Mouse (Mus musculus) intestine, embryonic 14.5 days (tissue): Measurements from ENCODE around the gene Atr. TPM values are rescaled to one million over a fixed set of nuclear protein-coding genes. Genes with fewer than 3 reads are reported as not detected.
A peak's percentile ranks its signal among the peaks of the same experiment; 100 is the strongest.

ENCODE experiments used
- ATAC-seq: fragments of 200-750 bp; cut with Nextera tagmentation; replicated peaks from 2 replicates; pipeline ENCODE4 v1.8.0; 2017; ENCODE audit warnings: low read depth, moderate number of reproducible peaks, moderate TSS enrichment, moderate library complexity; ENCODE audit not compliant: low FRiP score, low TSS enrichment
- DNase-seq: peaks from one replicate; pipeline ENCODE4 v3.0.0-alpha.2; 2018; ENCODE audit warnings: low spot score
- H3K27ac ChIP-seq: fragments of 300-500 bp; sonication (generic); 2 replicates; pipeline ENCODE4 v1.5.1; 2014; ENCODE audit warnings: low read depth, mild to moderate bottlenecking, control low read depth
- H3K27me3 ChIP-seq: fragments of 300-500 bp; sonication (generic); replicated peaks from 2 replicates; pipeline ENCODE4 v1.6.1; 2014; ENCODE audit warnings: low read length, control low read depth; ENCODE audit not compliant: control insufficient read depth, insufficient read depth
- H3K36me3 ChIP-seq: fragments of 300-500 bp; sonication (generic); 2 replicates; pipeline ENCODE4 v1.6.1; 2014; ENCODE audit warnings: low read length, control low read depth; ENCODE audit not compliant: control insufficient read depth, insufficient read depth
- H3K4me1 ChIP-seq: fragments of 300-500 bp; sonication (generic); replicated peaks from 2 replicates; pipeline ENCODE4 v1.6.1; 2014; ENCODE audit warnings: low read length, control low read depth, mixed read lengths; ENCODE audit not compliant: control insufficient read depth, insufficient read depth
- H3K4me2 ChIP-seq: fragments of 300-500 bp; sonication (generic); 2 replicates; pipeline ENCODE4 v1.6.1; 2014; ENCODE audit warnings: low read length
- H3K4me3 ChIP-seq: fragments of 300-500 bp; sonication (generic); 2 replicates; pipeline ENCODE4 v1.5.1; 2014; ENCODE audit warnings: low read depth, low read length, control low read depth, mixed read lengths
- H3K9ac ChIP-seq: fragments of 300-500 bp; sonication (generic); 2 replicates; pipeline ENCODE4 v1.6.1; 2014; ENCODE audit warnings: mild to moderate bottlenecking, low read length
- H3K9me3 ChIP-seq: fragments of 300-500 bp; sonication (generic); 2 replicates; pipeline ENCODE4 v1.6.1; 2016; ENCODE audit warnings: low read length, control low read depth; ENCODE audit not compliant: control insufficient read depth
- WGBS: fragments of 180-500 bp; shearing (Covaris S2); extraction: QIAGEN DNeasy Blood & Tissue Kit; methylation state at CpG from one replicate; pipeline ENCODE4 v1.1.7; 2014; 5-methylcytosine and 5-hydroxymethylcytosine counted together
- polyA plus RNA-seq: library from polyadenylated mRNA; unstranded; fragments of >200 nt; fragmentation: Nextera tagmentation; extraction: Ambion mirVana; gene quantifications from 2 replicates; pipeline ENCODE4 v1.2.1, GENCODE M21; 2014

Atr gene
- 20.5 and 23.2 TPM in 2 replicates for polyA plus RNA-seq

DNA sequence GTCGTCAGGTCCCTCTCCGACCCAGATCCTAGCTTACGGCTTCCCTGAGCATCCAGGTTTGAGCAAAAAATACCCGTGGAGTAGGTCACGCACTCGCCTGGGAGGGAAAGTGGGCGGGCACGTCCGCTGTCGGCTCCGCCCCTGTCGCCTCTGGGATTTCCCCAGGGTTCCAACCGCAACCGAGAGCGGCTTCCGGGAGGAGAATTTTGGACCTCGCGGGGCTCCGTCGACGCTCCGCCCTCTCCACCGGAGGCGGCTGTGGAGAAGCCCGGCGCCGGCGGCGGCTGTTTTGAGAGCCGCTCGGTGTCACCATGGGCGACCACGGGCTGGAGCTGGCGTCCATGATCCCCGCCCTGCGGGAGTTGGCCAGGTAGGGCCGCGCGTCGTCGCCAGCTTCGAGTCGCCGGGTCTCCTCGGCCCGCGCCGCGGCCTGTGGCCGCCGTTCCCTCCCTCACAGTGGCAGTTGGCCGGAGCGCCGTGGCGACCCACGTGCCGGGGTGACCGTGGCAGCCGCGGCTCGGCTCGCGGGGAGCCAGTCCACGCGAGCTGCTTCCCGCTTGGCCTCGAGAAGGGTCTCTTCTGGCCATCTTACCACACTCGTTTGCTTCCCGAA is at the start of gene Atr:
Atr (plus strand) TSS at position 184 of the 613 bp plus-strand sequence.
- peak within 1 kb of the TSS; percentile 63 for H3K4me3 ChIP-seq
- peak; percentile 97 for DNase-seq
- H3K9me3 ChIP-seq, result no peaks in the 10 kb centered on the region
- H3K9ac ChIP-seq, result peak within 1 kb of the TSS; percentile 59
- no peaks in the 10 kb centered on the region for H3K27me3 ChIP-seq
- H3K36me3 ChIP-seq, result 0 out of 2 replicates have a peak, but pooled peaks cover 2% of the 10 kb centered on the region
- peak within 1 kb of the TSS; percentile 79 for H3K4me2 ChIP-seq
- under 1% methylated on average over 69 of the region's 69 CpGs for WGBS
- H3K4me1 ChIP-seq, result no peaks in the 10 kb centered on the region
- H3K27ac ChIP-seq, result peak within 1 kb of the TSS; percentile 60
- ATAC-seq, result peak; percentile 90

- Histone ChIP-seq H3K4me3 (no peak overlapping the region), H3K4me2 (no peak overlapping the region), H3K9me3 (no peaks in the 10 kb centered on the region), H3K9ac (no peak overlapping the region), H3K27me3 (no peaks in the 10 kb centered on the region), H3K27ac (no peak overlapping the region), H3K4me1 (no peaks in the 10 kb centered on the region), H3K36me3 (no peaks in the 10 kb centered on the region)
- WGBS, result 80% methylated on average over 4 of the region's 4 CpGs
- DNase-seq (no peak), ATAC-seq (no peak)
Measured at GRCm38 (mm10) chr9:95809596-95809995, 47.8 kb upstream of the Atr start.

GRCm38 (mm10) chr9:95811817-95812216 is 45.6 kb upstream of the Atr start:
- WGBS, result 91% methylated on average over 4 of the region's 4 CpGs
- H3K9me3 ChIP-seq, result no peaks in the 10 kb centered on the region
- no peaks in the 10 kb centered on the region for H3K4me1 ChIP-seq

GRCm38 (mm10) chr9:95813721-95814531 is 43.5 kb upstream of the Atr start:
- Histone ChIP-seq H3K4me2 (no peak overlapping the region), H3K4me1 (no peaks in the 10 kb centered on the region), H3K27me3 (no peaks in the 10 kb centered on the region), H3K4me3 (no peak overlapping the region), H3K9ac (no peak overlapping the region), H3K9me3 (no peaks in the 10 kb centered on the region), H3K27ac (no peak overlapping the region), H3K36me3 (no peaks in the 10 kb centered on the region)
- DNase-seq, result no peak
- no peak for ATAC-seq
- WGBS, result 75% methylated on average over 20 of the region's 20 CpGs

More at GRCm38 (mm10) chr9:95811817-95812216, 45.6 kb upstream of the Atr start:
- H3K27me3 ChIP-seq, result no peaks in the 10 kb centered on the region
- no peak overlapping the region for H3K4me2 ChIP-seq
- no peak overlapping the region for H3K27ac ChIP-seq
- H3K4me3 ChIP-seq, result no peak overlapping the region
- DNase-seq (no peak), ATAC-seq (no peak)
- no peaks in the 10 kb centered on the region for H3K36me3 ChIP-seq
- H3K9ac ChIP-seq, result no peak overlapping the region

DNA sequence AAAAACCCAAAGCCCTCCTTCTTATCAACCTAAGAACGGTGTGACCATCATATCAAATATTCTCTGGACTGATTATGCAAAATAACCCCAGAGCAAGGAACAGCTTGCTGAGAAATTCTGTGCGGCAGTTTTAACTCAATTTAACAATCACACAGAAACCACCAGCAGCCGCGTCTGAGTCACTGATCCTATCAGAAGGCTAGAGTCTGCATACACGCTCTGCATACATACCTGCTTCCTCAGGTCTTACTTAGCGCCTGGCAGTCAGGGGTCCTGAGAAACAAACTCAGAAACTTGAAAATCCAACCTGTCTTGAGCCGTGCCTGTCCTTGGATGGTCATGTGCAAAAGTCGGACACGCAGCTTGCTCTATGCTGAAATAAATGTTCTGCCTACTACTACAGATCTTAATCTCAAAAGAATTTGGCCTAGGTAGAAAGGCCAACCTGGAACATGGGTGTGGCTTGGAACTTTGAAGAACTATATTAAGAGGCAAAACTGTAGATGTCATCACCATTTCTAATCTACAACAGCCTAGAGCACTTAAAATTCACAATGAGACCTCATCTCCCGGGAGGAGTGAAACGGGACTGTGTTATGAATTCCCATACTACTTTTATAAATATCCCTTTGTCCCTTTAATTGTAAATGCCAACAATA is 42.3 kb upstream of the Atr start:
- H3K36me3 ChIP-seq, result no peaks in the 10 kb centered on the region
- DNase-seq (no peak), ATAC-seq (peak; percentile 44; the same call in 1 of the 2 replicates)
- WGBS, result 82% methylated on average over 11 of the region's 11 CpGs
- no peak overlapping the region for H3K9ac ChIP-seq
- no peaks in the 10 kb centered on the region for H3K4me1 ChIP-seq
- no peak overlapping the region for H3K4me2 ChIP-seq
- H3K4me3 ChIP-seq, result no peak overlapping the region
- H3K27ac ChIP-seq, result no peak overlapping the region
- H3K9me3 ChIP-seq, result no peaks in the 10 kb centered on the region
- no peaks in the 10 kb centered on the region for H3K27me3 ChIP-seq

GRCm38 (mm10) chr9:95815706-95816105 is 41.7 kb upstream of the Atr start:
- Histone ChIP-seq H3K27ac (no peak overlapping the region), H3K36me3 (no peaks in the 10 kb centered on the region), H3K4me1 (no peaks in the 10 kb centered on the region), H3K4me2 (no peak overlapping the region), H3K27me3 (no peaks in the 10 kb centered on the region), H3K9ac (no peak overlapping the region), H3K4me3 (no peak overlapping the region), H3K9me3 (no peaks in the 10 kb centered on the region)
- DNase-seq (no peak), ATAC-seq (peak; percentile 68; the same call in 1 of the 2 replicates)
- 70% methylated on average over 4 of the region's 4 CpGs for WGBS

GRCm38 (mm10) chr9:95822531-95822930 is 34.9 kb upstream of the Atr start:
- Histone ChIP-seq H3K4me1 (no peaks in the 10 kb centered on the region), H3K27ac (no peak overlapping the region), H3K4me3 (no peak overlapping the region), H3K36me3 (no peaks in the 10 kb centered on the region), H3K9ac (no peak overlapping the region), H3K4me2 (no peak overlapping the region), H3K9me3 (no peaks in the 10 kb centered on the region), H3K27me3 (no peaks in the 10 kb centered on the region)
- ATAC-seq, result no peak
- WGBS, result 82% methylated on average over 7 of the region's 7 CpGs
- DNase-seq, result no peak

- H3K27ac ChIP-seq, result no peak overlapping the region
- no peak overlapping the region for H3K4me2 ChIP-seq
- no peaks in the 10 kb centered on the region for H3K4me1 ChIP-seq
- H3K27me3 ChIP-seq, result no peaks in the 10 kb centered on the region
- no peak for DNase-seq
- no peaks in the 10 kb centered on the region for H3K9me3 ChIP-seq
- WGBS, result 89% methylated on average over 5 of the region's 5 CpGs
- no peaks in the 10 kb centered on the region for H3K36me3 ChIP-seq
- no peak overlapping the region for H3K4me3 ChIP-seq
- no peak overlapping the region for H3K9ac ChIP-seq
- no peak for ATAC-seq
Measured at GRCm38 (mm10) chr9:95827565-95827964, 29.8 kb upstream of the Atr start.
